Mouse (Mus musculus) E14TG2a.4 (cell line): ENCODE measurements around the gene Ggnbp2.
"Not testable (repeated sequence)": the region's sequence is repeated elsewhere in the genome, so short reads cannot be mapped to it uniquely, and the experiment has no call there.

Experiments used
- H3K27me3 ChIP-seq: 2 replicates; pipeline ENCODE4 v1.6.1; 2014; ENCODE audit warnings: low read length, control low read depth; ENCODE audit not compliant: insufficient read depth
- H3K36me3 ChIP-seq: 2 replicates; pipeline ENCODE4 v1.6.1; 2014; ENCODE audit warnings: low read length, control low read depth; ENCODE audit not compliant: insufficient read depth
- H3K4me1 ChIP-seq: replicated peaks from 2 replicates; pipeline ENCODE4 v1.6.1; 2014; ENCODE audit warnings: low read depth, low read length, control low read depth
- H3K4me3 ChIP-seq: replicated peaks from 2 replicates; pipeline ENCODE4 v1.5.1; 2014; ENCODE audit warnings: mild to moderate bottlenecking, low read length
- H3K9me3 ChIP-seq: 2 replicates; pipeline ENCODE4 v1.6.1; 2014; ENCODE audit warnings: low read length, control low read depth
- CTCF ChIP-seq: conservative IDR thresholded peaks from 2 replicates; pipeline ENCODE4 v1.5.1; 2014; ENCODE audit warnings: low read length
- NANOG ChIP-seq: IDR thresholded peaks from 2 replicates; pipeline ENCODE4 v1.6.1; 2014; ENCODE audit warnings: borderline replicate concordance, low read length, mixed read lengths
- POU5F1 ChIP-seq: IDR thresholded peaks from 2 replicates; pipeline ENCODE4 v1.6.1; 2014; ENCODE audit warnings: low read length, borderline replicate concordance

Gene Ggnbp2

GRCm38 (mm10) chr11:84847475-84848090 is 23.0 kb downstream of the Ggnbp2 start:
- Histone ChIP-seq H3K4me1 (peaks cover 59% of the 10 kb centered on the region), H3K9me3 (no peaks in the 10 kb centered on the region), H3K36me3 (peaks cover 38% of the 10 kb centered on the region), H3K27me3 (no peaks in the 10 kb centered on the region), H3K4me3 (peak overlapping the region; percentile 43)
- no peak for TF ChIP-seq POU5F1
- peak; percentile 48; the same call in 1 of the 2 replicates for TF ChIP-seq NANOG
- TF ChIP-seq CTCF: no peak

- Histone ChIP-seq H3K9me3 (no peaks in the 10 kb centered on the region), H3K36me3 (peaks cover 32% of the 10 kb centered on the region), H3K4me1 (peaks cover 63% of the 10 kb centered on the region), H3K27me3 (no peaks in the 10 kb centered on the region), H3K4me3 (peak overlapping the region; percentile 43)
- TF ChIP-seq CTCF (no peak), NANOG (peak; percentile 24; the same call in 1 of the 2 replicates), POU5F1 (no peak)
Measured at GRCm38 (mm10) chr11:84846741-84847474, 23.7 kb downstream of the Ggnbp2 start.

GRCm38 (mm10) chr11:84839330-84839729 is 31.3 kb downstream of the Ggnbp2 start:
- peaks cover 21% of the 10 kb centered on the region for H3K4me1 ChIP-seq
- peak; percentile 19 for TF ChIP-seq CTCF
- no peak for TF ChIP-seq NANOG
- no peaks in the 10 kb centered on the region for H3K27me3 ChIP-seq
- no peaks in the 10 kb centered on the region for H3K9me3 ChIP-seq
- H3K4me3 ChIP-seq: no peak overlapping the region
- H3K36me3 ChIP-seq: peaks cover 69% of the 10 kb centered on the region

GRCm38 (mm10) chr11:84829495-84829894 is 41.1 kb downstream of the Ggnbp2 start:
- H3K27me3 ChIP-seq, H3K9me3 ChIP-seq: not testable (repeated sequence)
- peaks cover 42% of the 10 kb centered on the region for H3K36me3 ChIP-seq
- H3K4me1 ChIP-seq: peaks cover 31% of the 10 kb centered on the region
- H3K4me3 ChIP-seq: peak overlapping the region; percentile 95

- Histone ChIP-seq H3K9me3 (no peaks in the 10 kb centered on the region), H3K36me3 (peaks cover 36% of the 10 kb centered on the region), H3K4me1 (peaks cover 33% of the 10 kb centered on the region), H3K27me3 (peaks cover 6% of the 10 kb centered on the region; the same call in 1 of the 2 replicates), H3K4me3 (peak within 1 kb of the TSS; percentile 95)
- TF ChIP-seq POU5F1 (no peak), CTCF (no peak), NANOG (no peak)
Measured at GRCm38 (mm10) chr11:84828516-84829399, 41.9 kb downstream of the Ggnbp2 start, which contains the start of gene Dhrs11. Dhrs11 (minus strand) TSS chr11:84828994.

GRCm38 (mm10) chr11:84827901-84828503 is 42.6 kb downstream of the Ggnbp2 start:
- no peak for TF ChIP-seq POU5F1
- no peak for TF ChIP-seq NANOG
- TF ChIP-seq CTCF: no peak
- H3K36me3 ChIP-seq: peaks cover 32% of the 10 kb centered on the region
- H3K4me1 ChIP-seq: peaks cover 40% of the 10 kb centered on the region
- H3K9me3 ChIP-seq: no peaks in the 10 kb centered on the region
- H3K27me3 ChIP-seq: peaks cover 6% of the 10 kb centered on the region; the same call in 1 of the 2 replicates
- peak overlapping the region; percentile 95 for H3K4me3 ChIP-seq

GRCm38 (mm10) chr11:84827492-84827891 is 43.1 kb downstream of the Ggnbp2 start:
- Histone ChIP-seq H3K27me3 (peaks cover 6% of the 10 kb centered on the region; the same call in 1 of the 2 replicates), H3K9me3 (no peaks in the 10 kb centered on the region), H3K4me3 (no peak overlapping the region), H3K36me3 (peaks cover 31% of the 10 kb centered on the region), H3K4me1 (peaks cover 45% of the 10 kb centered on the region)
- TF ChIP-seq POU5F1 (no peak), NANOG (no peak), CTCF (no peak)

- peaks cover 6% of the 10 kb centered on the region; the same call in 1 of the 2 replicates for H3K27me3 ChIP-seq
- TF ChIP-seq NANOG (no peak), CTCF (no peak), POU5F1 (no peak)
- H3K4me1 ChIP-seq: peaks cover 57% of the 10 kb centered on the region
- peaks cover 31% of the 10 kb centered on the region for H3K36me3 ChIP-seq
- no peak overlapping the region for H3K4me3 ChIP-seq
- H3K9me3 ChIP-seq: no peaks in the 10 kb centered on the region
Measured at GRCm38 (mm10) chr11:84826185-84826584, 44.4 kb downstream of the Ggnbp2 start.
